Mouse (Mus musculus) intestine, embryonic 15.5 days (tissue): ENCODE data around the gene Ttc4. TPM values are rescaled to one million over a fixed set of nuclear protein-coding genes. Genes with fewer than 3 reads are reported as not detected.

Source experiments
- ATAC-seq: fragments of 200-750 bp; cut with Nextera tagmentation; 2 replicates; pipeline ENCODE4 v1.8.0; 2017; ENCODE audit warnings: moderate TSS enrichment, moderate library complexity
- H3K27ac ChIP-seq: fragments of 300-500 bp; sonication (generic); 2 replicates; pipeline ENCODE4 v1.5.1; 2015; ENCODE audit warnings: mild to moderate bottlenecking, inconsistent platforms
- H3K27me3 ChIP-seq: fragments of 300-500 bp; sonication (generic); replicated peaks from 2 replicates; pipeline ENCODE4 v1.6.1; 2015; ENCODE audit warnings: inconsistent platforms
- H3K36me3 ChIP-seq: fragments of 300-500 bp; sonication (generic); 2 replicates; pipeline ENCODE4 v1.6.1; 2015; ENCODE audit warnings: inconsistent platforms
- H3K4me1 ChIP-seq: fragments of 300-500 bp; sonication (generic); replicated peaks from 2 replicates; pipeline ENCODE4 v1.6.1; 2015; ENCODE audit warnings: inconsistent platforms
- H3K4me2 ChIP-seq: fragments of 300-500 bp; sonication (generic); replicated peaks from 2 replicates; pipeline ENCODE4 v1.6.1; 2015; ENCODE audit warnings: mild to moderate bottlenecking, inconsistent platforms
- H3K4me3 ChIP-seq: fragments of 300-500 bp; sonication (generic); replicated peaks from 2 replicates; pipeline ENCODE4 v1.5.1; 2015; ENCODE audit warnings: inconsistent platforms
- H3K9ac ChIP-seq: fragments of 300-500 bp; sonication (generic); 2 replicates; pipeline ENCODE4 v1.6.1; 2015; ENCODE audit warnings: inconsistent platforms
- H3K9me3 ChIP-seq: fragments of 300-500 bp; sonication (generic); 2 replicates; pipeline ENCODE4 v1.6.1; 2016; ENCODE audit warnings: inconsistent platforms
- WGBS: fragments of 180-500 bp; shearing (Covaris S2); methylation state at CpG from one replicate; pipeline ENCODE4 v1.1.7; 2015; 5-methylcytosine and 5-hydroxymethylcytosine counted together
- polyA plus RNA-seq: library from polyadenylated mRNA; unstranded; fragments of >200 nt; fragmentation: Nextera tagmentation; extraction: Ambion mirVana; gene quantifications from 2 replicates; pipeline ENCODE4 v1.2.1, GENCODE M21; 2015

Ttc4 gene
- polyA plus RNA-seq, 1 experiment from 2014 or later, result 72.0 TPM

- H3K4me1 ChIP-seq, result no peaks in the 10 kb centered on the region; the same call in 1 of the 2 replicates
- no peak overlapping the region for H3K4me3 ChIP-seq
- no peak overlapping the region for H3K9ac ChIP-seq
- no peaks in the 10 kb centered on the region for H3K27me3 ChIP-seq
- H3K36me3 ChIP-seq, result peaks cover 6% of the 10 kb centered on the region
- no peak overlapping the region for H3K27ac ChIP-seq
- 57% methylated on average over 2 of the region's 2 CpGs for WGBS
- H3K9me3 ChIP-seq, result no peaks in the 10 kb centered on the region
- no peak overlapping the region for H3K4me2 ChIP-seq
- ATAC-seq, result no peak
Observed at GRCm38 (mm10) chr4:106680955-106681354, 2.2 kb upstream of the Ttc4 start.

GRCm38 (mm10) chr4:106679152-106679551, 408 bp upstream of the Ttc4 start:
- H3K9me3 ChIP-seq, result no peaks in the 10 kb centered on the region
- no peaks in the 10 kb centered on the region; the same call in 1 of the 2 replicates for H3K4me1 ChIP-seq
- H3K4me2 ChIP-seq, result peak overlapping the region; percentile 73
- H3K27me3 ChIP-seq, result no peaks in the 10 kb centered on the region
- peak; percentile 26; the same call in 1 of the 2 replicates for ATAC-seq
- H3K27ac ChIP-seq, result no peak overlapping the region
- peak overlapping the region; percentile 85 for H3K4me3 ChIP-seq
- H3K9ac ChIP-seq, result no peak overlapping the region
- 43% methylated on average over 3 of the region's 3 CpGs for WGBS
- peaks cover 18% of the 10 kb centered on the region for H3K36me3 ChIP-seq

- no peak overlapping the region for H3K4me3 ChIP-seq
- ATAC-seq, result no peak
- 77% methylated on average over 5 of the region's 5 CpGs for WGBS
- H3K4me2 ChIP-seq, result no peak overlapping the region
- no peak overlapping the region for H3K27ac ChIP-seq
- no peaks in the 10 kb centered on the region for H3K9me3 ChIP-seq
- H3K36me3 ChIP-seq, result peaks cover 24% of the 10 kb centered on the region
- H3K9ac ChIP-seq, result no peak overlapping the region
- no peaks in the 10 kb centered on the region; the same call in 1 of the 2 replicates for H3K4me1 ChIP-seq
- H3K27me3 ChIP-seq, result no peaks in the 10 kb centered on the region
Observed at GRCm38 (mm10) chr4:106676749-106677148, 2.0 kb downstream of the Ttc4 start.

DNA sequence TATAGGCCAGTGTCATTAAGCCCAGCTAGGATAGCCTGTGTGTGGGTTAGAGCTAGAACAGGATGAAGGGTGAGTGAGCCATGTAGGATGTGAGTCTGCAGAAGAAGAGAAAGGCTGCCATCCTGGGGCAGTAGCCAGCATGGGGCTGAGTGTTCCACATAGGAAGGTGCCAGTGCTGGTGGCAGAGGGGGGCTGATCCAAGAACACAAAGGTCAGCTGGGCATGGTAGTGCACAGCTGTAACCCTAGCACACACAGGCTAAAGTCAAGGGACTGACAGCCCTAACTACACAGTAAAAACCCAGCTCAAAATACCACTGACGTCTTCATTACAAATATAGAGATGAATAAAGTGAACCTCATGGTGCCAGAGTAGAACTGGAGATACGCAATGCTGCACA, 12.2 kb downstream of the Ttc4 start:
- H3K9ac ChIP-seq, result no peak overlapping the region
- H3K4me1 ChIP-seq, result no peaks in the 10 kb centered on the region
- no peaks in the 10 kb centered on the region for H3K27me3 ChIP-seq
- no peak overlapping the region for H3K27ac ChIP-seq
- H3K4me2 ChIP-seq, result no peak overlapping the region
- H3K4me3 ChIP-seq, result no peak overlapping the region
- no peaks in the 10 kb centered on the region for H3K9me3 ChIP-seq
- 91% methylated on average over 2 of the region's 2 CpGs for WGBS
- H3K36me3 ChIP-seq, result peaks cover 79% of the 10 kb centered on the region
- ATAC-seq, result no peak

- ATAC-seq, result no peak
- no peaks in the 10 kb centered on the region for H3K27me3 ChIP-seq
- H3K9me3 ChIP-seq, result no peaks in the 10 kb centered on the region
- peaks cover 78% of the 10 kb centered on the region for H3K36me3 ChIP-seq
- H3K4me3 ChIP-seq, result no peak overlapping the region
- no peaks in the 10 kb centered on the region for H3K4me1 ChIP-seq
- H3K4me2 ChIP-seq, result no peak overlapping the region
- no peak overlapping the region for H3K27ac ChIP-seq
- WGBS, result 90% methylated on average over 10 of the region's 10 CpGs
- no peak overlapping the region for H3K9ac ChIP-seq
Observed at GRCm38 (mm10) chr4:106665673-106666072, 13.1 kb downstream of the Ttc4 start.

- Histone ChIP-seq H3K9ac (no peak overlapping the region), H3K4me3 (no peak overlapping the region), H3K27ac (no peak overlapping the region), H3K4me2 (no peak overlapping the region), H3K4me1 (no peaks in the 10 kb centered on the region), H3K27me3 (no peaks in the 10 kb centered on the region), H3K36me3 (peaks cover 77% of the 10 kb centered on the region), H3K9me3 (no peaks in the 10 kb centered on the region)
- WGBS, result 92% methylated on average over 2 of the region's 2 CpGs
- no peak for ATAC-seq
Observed at GRCm38 (mm10) chr4:106665269-106665668, 13.5 kb downstream of the Ttc4 start.

DNA sequence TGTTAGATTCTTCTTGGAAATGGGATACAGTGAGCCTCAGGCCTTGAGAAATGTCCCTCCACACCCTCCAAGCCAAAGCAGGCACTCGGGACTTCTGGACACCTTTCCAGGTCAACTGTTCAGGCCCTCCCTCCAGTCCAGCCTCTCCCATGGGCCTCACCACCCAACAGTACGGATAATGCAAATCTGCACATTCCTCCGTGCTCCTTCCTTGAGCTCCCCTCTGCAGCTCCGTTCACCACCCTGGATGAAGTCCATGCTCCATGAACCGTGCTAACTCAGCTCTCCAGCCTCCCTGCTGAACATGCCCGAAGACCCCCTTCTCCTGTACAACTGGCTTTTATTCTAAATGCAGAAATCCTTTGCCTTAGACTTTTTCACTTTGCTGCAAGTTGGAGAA, 14.0 kb downstream of the Ttc4 start:
- Histone ChIP-seq H3K9me3 (no peaks in the 10 kb centered on the region), H3K27ac (no peak overlapping the region), H3K27me3 (no peaks in the 10 kb centered on the region), H3K4me3 (no peak overlapping the region), H3K36me3 (peaks cover 76% of the 10 kb centered on the region), H3K4me2 (no peak overlapping the region), H3K4me1 (no peaks in the 10 kb centered on the region), H3K9ac (no peak overlapping the region)
- no peak for ATAC-seq
- WGBS, result 92% methylated on average over 6 of the region's 6 CpGs

DNA sequence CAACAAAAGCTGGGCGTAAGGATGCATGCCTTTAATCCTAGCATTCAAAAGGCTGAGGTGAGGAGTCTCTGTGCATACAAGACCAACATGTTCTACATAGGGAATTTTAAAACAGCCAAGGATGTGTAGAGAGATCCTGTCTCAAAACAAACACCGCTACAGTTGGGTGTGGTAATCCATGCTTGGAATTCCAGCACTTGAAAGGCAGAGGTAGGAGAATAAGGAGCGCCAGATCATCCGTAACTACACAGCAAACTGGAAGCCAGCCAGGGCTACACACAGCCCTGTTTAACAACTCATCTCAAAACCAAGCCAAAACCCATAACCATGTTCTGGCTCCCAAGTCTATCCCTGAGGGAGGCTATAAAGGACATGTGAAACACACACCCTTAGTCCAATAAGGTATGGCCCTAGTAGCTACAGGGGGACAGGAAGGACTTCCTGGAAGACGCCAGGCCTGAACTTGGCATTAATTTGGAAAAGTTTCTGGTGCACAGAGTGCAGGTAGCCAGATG, 14.7 kb downstream of the Ttc4 start:
- Histone ChIP-seq H3K4me1 (no peaks in the 10 kb centered on the region), H3K9me3 (no peaks in the 10 kb centered on the region), H3K27ac (no peak overlapping the region), H3K36me3 (peaks cover 75% of the 10 kb centered on the region), H3K4me2 (no peak overlapping the region), H3K27me3 (no peaks in the 10 kb centered on the region), H3K4me3 (no peak overlapping the region), H3K9ac (no peak overlapping the region)
- ATAC-seq, result no peak
- 91% methylated on average over 5 of the region's 5 CpGs for WGBS

DNA sequence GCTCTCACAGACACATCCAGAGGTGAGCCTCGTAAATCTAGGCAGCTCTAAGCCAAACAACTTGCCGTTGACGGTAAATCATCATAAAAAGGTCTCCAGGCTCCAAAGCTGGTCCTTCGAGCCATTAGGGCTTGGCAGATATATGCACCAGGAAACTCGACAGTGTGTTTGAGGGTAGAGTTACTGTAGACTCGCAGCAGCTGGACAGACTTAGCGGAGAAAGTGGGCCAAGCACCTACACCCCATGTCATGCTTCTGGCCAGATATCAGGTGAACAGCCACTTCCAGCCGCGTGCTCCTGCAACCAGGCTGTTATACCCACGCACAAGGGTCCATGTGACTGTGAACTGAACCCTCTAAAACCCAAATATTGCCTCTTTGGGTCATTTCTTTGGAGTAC, 23.1 kb downstream of the Ttc4 start:
- H3K9ac ChIP-seq, result no peak overlapping the region
- no peaks in the 10 kb centered on the region for H3K9me3 ChIP-seq
- WGBS, result 79% methylated on average over 10 of the region's 10 CpGs
- ATAC-seq, result no peak
- no peaks in the 10 kb centered on the region for H3K27me3 ChIP-seq
- no peak overlapping the region for H3K4me2 ChIP-seq
- H3K4me3 ChIP-seq, result no peak overlapping the region
- H3K36me3 ChIP-seq, result peaks cover 31% of the 10 kb centered on the region
- H3K4me1 ChIP-seq, result peaks cover 7% of the 10 kb centered on the region
- no peak overlapping the region for H3K27ac ChIP-seq

DNA sequence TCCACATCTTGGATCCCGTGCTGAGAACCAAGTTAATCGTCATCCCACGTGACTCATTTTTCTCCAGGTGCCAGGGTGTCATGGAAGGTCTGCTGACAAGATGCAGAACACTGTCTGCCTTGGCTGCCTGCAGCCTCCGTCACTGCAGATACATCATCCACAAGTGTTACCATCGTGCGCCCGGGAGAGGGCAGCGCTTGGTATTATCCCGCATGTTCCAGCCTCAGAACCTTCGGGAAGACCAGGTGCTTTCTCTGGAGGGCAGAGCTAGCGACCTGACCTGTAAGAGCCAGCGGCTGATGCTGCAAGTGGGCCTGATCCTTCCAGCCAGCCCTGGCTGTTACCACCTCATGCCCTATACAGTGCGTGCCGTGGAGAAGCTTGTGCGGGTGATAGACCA, 25.7 kb downstream of the Ttc4 start:
- Histone ChIP-seq H3K27me3 (no peaks in the 10 kb centered on the region), H3K9ac (no peak overlapping the region), H3K36me3 (peaks cover 15% of the 10 kb centered on the region; the same call in 1 of the 2 replicates), H3K4me1 (peaks cover 7% of the 10 kb centered on the region), H3K4me3 (no peak overlapping the region), H3K9me3 (no peaks in the 10 kb centered on the region), H3K4me2 (no peak overlapping the region), H3K27ac (no peak overlapping the region)
- 84% methylated on average over 15 of the region's 15 CpGs for WGBS
- no peak for ATAC-seq

DNA sequence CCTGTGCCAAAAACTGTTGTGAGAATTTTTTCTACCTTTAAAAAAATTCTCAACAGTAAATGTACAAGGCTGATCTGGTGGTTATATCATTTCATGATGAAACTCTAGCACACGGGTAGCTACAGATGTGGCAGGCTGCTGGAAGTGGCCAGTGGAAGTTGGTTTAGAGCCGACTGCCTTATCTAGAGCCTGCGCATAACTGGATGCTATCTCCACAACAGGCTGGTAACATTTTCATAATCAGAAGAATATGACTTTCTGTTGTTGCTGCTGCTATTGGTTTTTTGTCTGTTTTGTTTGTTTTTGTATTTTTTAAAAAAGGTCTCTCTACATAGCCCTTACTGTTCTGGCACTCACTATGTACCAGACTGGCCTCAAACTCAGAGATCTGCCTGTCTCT, 26.2 kb downstream of the Ttc4 start:
- no peak overlapping the region for H3K27ac ChIP-seq
- 94% methylated on average over 3 of the region's 3 CpGs for WGBS
- no peak overlapping the region for H3K4me2 ChIP-seq
- H3K27me3 ChIP-seq, result no peaks in the 10 kb centered on the region
- ATAC-seq, result no peak
- no peaks in the 10 kb centered on the region for H3K9me3 ChIP-seq
- peaks cover 13% of the 10 kb centered on the region; the same call in 1 of the 2 replicates for H3K36me3 ChIP-seq
- H3K9ac ChIP-seq, result no peak overlapping the region
- H3K4me3 ChIP-seq, result no peak overlapping the region
- H3K4me1 ChIP-seq, result peaks cover 7% of the 10 kb centered on the region

DNA sequence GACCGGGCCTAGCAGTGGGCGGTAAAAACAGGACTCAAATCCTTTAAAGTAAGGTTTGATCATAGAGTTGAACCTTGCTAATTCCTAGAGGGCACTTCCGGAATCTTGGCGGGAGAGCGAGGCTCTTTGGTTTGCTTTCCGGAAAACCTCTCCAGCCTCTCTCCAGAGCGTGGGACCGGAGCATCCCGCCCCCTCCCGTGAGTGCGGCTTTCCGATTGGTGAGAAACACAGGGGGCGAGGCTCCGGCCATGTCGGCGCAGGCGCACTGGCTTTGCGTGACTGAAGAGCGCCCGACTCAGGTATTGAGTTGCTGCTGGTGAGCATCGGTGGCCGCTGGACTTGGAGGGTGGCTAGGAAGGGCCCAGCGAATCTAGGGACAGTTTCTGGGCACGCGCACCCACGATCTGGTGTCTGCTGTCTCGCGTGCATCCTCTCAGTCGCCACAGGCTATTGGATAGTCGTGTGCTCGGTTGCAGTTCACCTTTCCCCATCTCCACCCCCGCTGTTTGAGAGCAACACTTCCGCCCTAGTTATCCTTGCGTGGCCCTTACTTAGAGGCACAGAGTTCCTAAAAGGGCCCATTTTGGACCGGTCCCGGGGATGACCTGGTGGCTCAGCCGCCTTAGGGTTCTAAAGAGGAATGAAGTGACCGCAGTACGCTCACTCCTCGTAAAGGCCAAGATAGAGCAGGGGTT, 27.8 kb downstream of the Ttc4 start, which contains the start of gene Pars2:
Gene Pars2, plus strand, starts transcription at position 237 of the 695 bp plus-strand sequence.
- peak; percentile 99 for ATAC-seq
- H3K4me3 ChIP-seq, result peak within 1 kb of the TSS; percentile 71
- no peaks in the 10 kb centered on the region for H3K9me3 ChIP-seq
- H3K9ac ChIP-seq, result peak within 1 kb of the TSS; percentile 73
- 4% methylated on average over 40 of the region's 40 CpGs for WGBS
- peak within 1 kb of the TSS; percentile 89 for H3K4me2 ChIP-seq
- peak within 1 kb of the TSS; percentile 60 for H3K27ac ChIP-seq
- peaks cover 13% of the 10 kb centered on the region; the same call in 1 of the 2 replicates for H3K36me3 ChIP-seq
- no peaks in the 10 kb centered on the region for H3K27me3 ChIP-seq
- H3K4me1 ChIP-seq, result peaks cover 7% of the 10 kb centered on the region

DNA sequence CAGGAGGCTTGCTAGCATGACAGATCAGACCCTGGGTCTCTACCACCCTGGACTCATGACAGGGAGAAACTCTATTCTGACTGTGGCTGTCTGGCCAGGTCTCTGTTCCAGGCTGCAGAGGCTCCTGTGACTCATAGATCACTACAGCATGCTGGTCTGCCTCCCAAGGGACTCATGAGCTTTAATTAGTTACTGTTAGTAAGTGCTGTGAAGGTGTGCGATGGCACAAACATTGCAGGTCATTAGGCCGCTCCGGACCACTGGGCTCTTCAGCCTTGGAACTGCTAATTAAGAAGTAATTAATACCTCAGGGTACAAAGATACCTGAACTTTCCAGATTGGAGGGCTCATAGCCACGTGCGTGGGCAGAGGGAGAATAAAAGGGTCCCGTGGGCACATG, 31.6 kb downstream of the Ttc4 start:
- H3K4me3 ChIP-seq, result no peak overlapping the region
- H3K9ac ChIP-seq, result no peak overlapping the region
- no peak overlapping the region for H3K4me2 ChIP-seq
- peaks cover 27% of the 10 kb centered on the region for H3K4me1 ChIP-seq
- H3K27me3 ChIP-seq, result no peaks in the 10 kb centered on the region
- H3K27ac ChIP-seq, result no peak overlapping the region
- H3K9me3 ChIP-seq, result no peaks in the 10 kb centered on the region
- no peak for ATAC-seq
- no peaks in the 10 kb centered on the region for H3K36me3 ChIP-seq
- 87% methylated on average over 6 of the region's 6 CpGs for WGBS
